Mouse (Mus musculus): ENCODE results near the gene Slc46a2.
A peak's percentile ranks its signal among the peaks of the same experiment; 100 is the strongest.

Slc46a2 gene

DNA sequence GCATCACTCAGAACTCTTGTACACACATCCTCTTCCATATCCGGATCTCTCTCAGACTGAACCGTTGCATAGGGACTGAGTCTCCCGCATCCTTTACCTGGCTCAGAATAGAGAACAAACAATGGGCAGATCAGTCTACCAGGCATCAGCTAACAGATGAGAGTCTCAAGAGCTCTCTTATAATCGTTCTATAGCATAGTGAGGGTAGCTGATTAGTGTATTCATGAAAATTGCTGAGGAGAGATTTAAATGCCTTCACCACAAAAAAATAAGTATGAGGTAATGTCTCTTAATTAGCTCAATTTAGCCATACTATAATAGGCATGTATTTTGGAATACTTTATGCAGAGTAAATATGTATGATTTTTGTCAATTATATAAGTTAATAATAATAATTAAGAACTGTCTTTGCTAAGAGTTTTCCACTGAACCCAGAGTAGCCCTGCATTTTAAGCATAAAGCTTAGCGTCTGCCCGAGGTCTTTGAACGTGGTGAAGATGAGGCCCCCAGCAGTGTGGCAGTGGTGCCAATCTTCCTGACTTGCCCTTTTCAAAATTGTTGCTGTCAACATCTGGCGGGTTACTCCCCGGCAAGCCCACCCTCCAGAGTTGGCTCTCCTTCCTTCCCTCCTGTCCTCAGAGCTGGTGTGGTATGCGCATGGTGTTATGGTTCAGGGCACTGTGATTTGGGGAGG lies 23.0 kb downstream of the Slc46a2 start:
- DNase-seq (ENCODE audit: low spot score) = no peak

- no peak for DNase-seq (ENCODE audit: low spot score)
These were observed 24.7 kb downstream of the Slc46a2 start for GRCm38 (mm10) chr4:59890086-59890600.

GRCm38 (mm10) chr4:59888014-59888413 lies 26.8 kb downstream of the Slc46a2 start:
- DNase-seq (ENCODE audit: low spot score) = no peak

DNA sequence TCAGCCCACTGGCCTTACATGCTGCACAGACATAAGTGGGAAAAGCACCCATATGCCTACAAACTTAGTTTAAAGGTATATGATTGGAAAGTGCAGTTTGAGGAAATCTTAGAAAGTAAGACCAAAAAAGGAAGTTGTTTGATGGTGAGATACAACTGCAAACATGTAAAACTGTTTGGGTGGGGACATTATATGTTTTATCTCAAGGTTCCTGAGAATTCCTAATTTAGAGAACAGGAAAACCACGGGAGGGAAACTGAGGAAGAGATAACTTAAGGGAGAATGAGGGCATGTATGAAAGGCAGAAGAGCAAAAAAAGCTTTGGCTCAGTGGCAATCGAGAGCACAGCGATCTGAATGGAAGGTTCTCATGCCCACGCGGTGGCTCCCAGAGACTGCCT lies 27.8 kb downstream of the Slc46a2 start:
- DNase-seq (ENCODE audit: low spot score) = no peak

- DNase-seq (ENCODE audit: low spot score) = no peak
These were observed 28.6 kb downstream of the Slc46a2 start for GRCm38 (mm10) chr4:59886281-59886680.

- no peak for DNase-seq (ENCODE audit: low spot score)
These were observed 30.6 kb downstream of the Slc46a2 start for GRCm38 (mm10) chr4:59884136-59884696.

GRCm38 (mm10) chr4:59881210-59881609 lies 33.6 kb downstream of the Slc46a2 start:
- peak; percentile 24 for DNase-seq (ENCODE audit: low spot score)

GRCm38 (mm10) chr4:59880725-59881124 lies 34.1 kb downstream of the Slc46a2 start:
- DNase-seq (ENCODE audit: low spot score) = no peak

DNA sequence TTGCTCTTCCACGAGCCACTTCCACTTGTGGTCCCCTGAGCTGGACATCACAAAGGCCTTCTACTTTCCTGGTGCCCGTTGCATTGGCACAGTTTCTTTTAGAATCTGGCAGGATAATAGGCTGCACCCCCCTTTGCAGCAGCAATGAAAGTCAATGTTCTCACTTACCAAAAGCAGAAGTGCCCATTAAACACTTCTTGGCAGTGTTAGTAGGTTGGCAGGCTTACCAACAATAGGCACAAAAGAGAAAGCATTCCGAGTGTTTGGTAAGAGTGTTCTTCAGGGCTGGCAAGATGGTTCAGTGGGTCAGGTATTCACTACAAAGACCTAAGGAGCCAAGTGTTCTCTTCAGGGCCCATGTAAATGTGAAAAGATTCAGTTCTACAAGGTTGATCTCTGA lies 35.4 kb downstream of the Slc46a2 start:
- no peak for DNase-seq (ENCODE audit: low spot score)

DNA sequence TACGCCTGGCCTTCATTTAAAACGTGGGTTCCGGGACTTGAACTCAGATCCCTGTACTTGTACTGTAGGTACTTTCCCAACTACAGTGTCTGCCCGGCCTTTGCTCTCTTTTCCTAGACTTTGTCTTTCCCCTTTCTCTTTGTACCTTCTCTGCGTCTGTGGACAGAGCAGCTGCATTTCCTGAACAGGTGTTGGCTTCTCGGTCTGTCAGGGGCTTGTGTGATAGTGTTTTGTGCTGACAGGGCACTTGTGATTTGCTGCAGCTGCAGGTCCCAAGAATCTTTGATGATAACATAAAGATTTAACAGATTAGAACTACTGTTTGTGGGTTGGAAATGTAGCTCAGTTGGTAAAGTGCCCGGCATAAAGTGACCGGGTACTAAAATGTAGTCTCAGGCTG lies 36.3 kb downstream of the Slc46a2 start:
- no peak for DNase-seq (ENCODE audit: low spot score)

- DNase-seq (ENCODE audit: low spot score) = no peak
These were observed 37.8 kb downstream of the Slc46a2 start for GRCm38 (mm10) chr4:59877025-59877424.

DNA sequence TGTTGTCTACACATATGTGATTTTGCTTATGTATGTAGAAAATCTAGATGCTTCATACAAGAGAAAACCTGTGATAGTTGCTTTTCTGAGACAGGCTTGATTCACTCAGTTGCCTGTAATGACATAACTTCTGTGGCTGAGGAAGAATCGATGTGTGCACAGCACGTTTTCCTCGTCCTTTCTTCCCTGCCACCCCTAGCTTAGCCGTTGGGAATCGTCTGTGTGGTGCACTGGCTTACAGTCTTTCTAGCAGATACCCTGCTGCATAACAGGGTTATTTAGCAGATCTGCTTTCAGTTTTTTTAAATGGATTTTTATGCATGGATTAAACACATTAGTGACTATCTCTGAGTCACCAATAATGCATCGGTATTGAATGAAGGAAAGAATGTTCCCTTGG lies 38.3 kb downstream of the Slc46a2 start:
- no peak for DNase-seq (ENCODE audit: low spot score)

GRCm38 (mm10) chr4:59873830-59874229 lies 41.0 kb downstream of the Slc46a2 start:
- no peak for DNase-seq (ENCODE audit: low spot score)

GRCm38 (mm10) chr4:59873240-59873639 lies 41.6 kb downstream of the Slc46a2 start:
- DNase-seq (ENCODE audit: low spot score) = no peak

GRCm38 (mm10) chr4:59870859-59871591 lies 43.8 kb downstream of the Slc46a2 start:
- peak; percentile 80 for DNase-seq (ENCODE audit: low spot score)

- DNase-seq (ENCODE audit: low spot score) = no peak
These were observed 44.4 kb downstream of the Slc46a2 start for GRCm38 (mm10) chr4:59870433-59870832.

DNA sequence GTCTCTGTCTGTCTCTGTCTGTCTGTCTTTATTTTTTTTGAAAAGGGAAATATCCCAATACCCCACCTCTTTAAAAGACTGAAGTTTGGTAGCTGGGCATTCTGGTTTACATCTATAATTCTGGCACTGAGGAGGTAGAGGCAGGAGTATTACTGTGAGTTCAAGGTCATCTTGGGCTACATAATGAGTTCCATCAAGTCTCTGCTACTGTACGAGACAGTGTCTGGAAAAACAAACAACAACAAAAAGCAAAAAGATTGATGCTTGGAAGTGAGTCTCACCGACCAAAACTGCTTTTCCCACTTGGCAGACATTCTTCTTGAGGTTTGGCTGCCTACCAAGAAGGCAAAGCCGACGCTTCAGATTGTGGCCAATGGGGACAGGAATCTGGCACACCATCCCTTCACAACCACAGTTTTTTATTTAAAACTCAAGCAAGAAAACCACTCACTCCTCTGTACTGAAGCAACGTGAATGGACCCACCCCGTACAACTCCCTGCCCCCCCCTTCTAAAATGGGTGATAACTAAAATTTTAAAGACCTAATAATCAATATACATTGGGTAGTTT lies 45.3 kb downstream of the Slc46a2 start:
- peak; percentile 20 for DNase-seq (ENCODE audit: low spot score)

GRCm38 (mm10) chr4:59868086-59868485 lies 46.8 kb downstream of the Slc46a2 start:
- DNase-seq (ENCODE audit: low spot score) = no peak

GRCm38 (mm10) chr4:59863869-59864268 lies 51.0 kb downstream of the Slc46a2 start:
- peak; percentile 9 for DNase-seq (ENCODE audit: low spot score)

DNA sequence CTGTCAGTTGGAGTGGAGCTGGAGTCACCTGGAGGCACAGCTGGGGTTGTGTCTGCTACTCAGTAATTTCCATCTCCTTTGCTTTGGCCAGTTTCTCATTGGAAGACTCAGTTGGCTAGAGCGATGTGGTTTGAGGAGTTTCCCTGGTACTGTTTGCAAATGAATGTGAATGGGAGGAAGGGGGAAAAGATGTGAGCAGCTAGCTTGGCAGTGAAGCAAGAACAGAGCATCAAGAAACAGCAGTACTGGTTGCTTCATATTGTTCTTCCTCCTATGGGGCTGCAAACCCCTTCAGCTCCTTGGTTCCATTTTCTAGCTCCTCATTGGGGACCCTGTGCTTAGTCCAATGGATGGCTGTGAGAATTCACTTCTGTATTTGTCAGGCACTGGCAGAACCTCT lies 52.5 kb downstream of the Slc46a2 start:
- DNase-seq (ENCODE audit: low spot score) = no peak

- no peak for DNase-seq (ENCODE audit: low spot score)
These were observed 53.0 kb downstream of the Slc46a2 start for GRCm38 (mm10) chr4:59861871-59862270.

- DNase-seq (ENCODE audit: low spot score) = no peak
These were observed 54.4 kb downstream of the Slc46a2 start for GRCm38 (mm10) chr4:59860431-59860830.
